Mouse (Mus musculus): Measurements from ENCODE around the gene Gcn1l1. TPM values are rescaled to one million over a fixed set of nuclear protein-coding genes. Genes with fewer than 3 reads are reported as not detected.
"Not testable (repeated sequence)": the region's sequence is repeated elsewhere in the genome, so short reads cannot be mapped to it uniquely, and the experiment has no call there.

The Gcn1l1 gene
- polyA plus RNA-seq, 1 experiment from 2014 or later, result 52.5 TPM

GRCm38 (mm10) chr5:115572679-115573535 lies 7.9 kb downstream of the Gcn1l1 start:
- H3K4me1 ChIP-seq, result peaks cover 11% of the 10 kb centered on the region
- no peaks in the 10 kb centered on the region for H3K27me3 ChIP-seq (ENCODE audit: low read depth, poor library complexity, severe bottlenecking)
- peaks cover 87% of the 10 kb centered on the region for H3K36me3 ChIP-seq
- H3K4me3 ChIP-seq, result no peak overlapping the region
- WGBS, result 72% methylated on average over 17 of the region's 17 CpGs
- DNase-seq (ENCODE audit: low spot score), result no peak
- H3K9me3 ChIP-seq (replicated peaks), result no peaks in the 10 kb centered on the region
- H3K27ac ChIP-seq (replicated peaks), result 0 out of 2 replicates have a peak overlapping the region, but pooled peaks have one; percentile 4

GRCm38 (mm10) chr5:115574992-115575391 lies 9.9 kb downstream of the Gcn1l1 start:
- H3K4me1 ChIP-seq, result no peaks in the 10 kb centered on the region
- H3K27me3 ChIP-seq (ENCODE audit: low read depth, poor library complexity, severe bottlenecking), result no peaks in the 10 kb centered on the region
- no peak overlapping the region for H3K27ac ChIP-seq (replicated peaks)
- 94% methylated on average over 8 of the region's 8 CpGs for WGBS
- H3K9me3 ChIP-seq (replicated peaks), result no peaks in the 10 kb centered on the region
- H3K4me3 ChIP-seq, result no peak overlapping the region
- no peak for DNase-seq (ENCODE audit: low spot score)
- H3K36me3 ChIP-seq, result peaks cover 96% of the 10 kb centered on the region

- WGBS, result 94% methylated on average over 4 of the region's 4 CpGs
- H3K4me1 ChIP-seq; H3K27ac ChIP-seq (replicated peaks); H3K27me3 ChIP-seq (ENCODE audit: low read depth, poor library complexity, severe bottlenecking); DNase-seq (ENCODE audit: low spot score); H3K4me3 ChIP-seq: not testable (repeated sequence)
- Histone ChIP-seq H3K9me3 (replicated peaks) (peaks cover 14% of the 10 kb centered on the region), H3K36me3 (peaks cover 100% of the 10 kb centered on the region)
Observed at GRCm38 (mm10) chr5:115577686-115578085, 12.6 kb downstream of the Gcn1l1 start.

GRCm38 (mm10) chr5:115578922-115579321 lies 13.9 kb downstream of the Gcn1l1 start:
- Histone ChIP-seq H3K27ac (replicated peaks) (no peak overlapping the region), H3K27me3 (ENCODE audit: low read depth, poor library complexity, severe bottlenecking) (no peaks in the 10 kb centered on the region), H3K4me1 (no peaks in the 10 kb centered on the region), H3K4me3 (no peak overlapping the region), H3K36me3 (peaks cover 100% of the 10 kb centered on the region), H3K9me3 (replicated peaks) (peaks cover 21% of the 10 kb centered on the region)
- 96% methylated on average over 14 of the region's 14 CpGs for WGBS
- no peak for DNase-seq (ENCODE audit: low spot score)

GRCm38 (mm10) chr5:115579363-115579762 lies 14.3 kb downstream of the Gcn1l1 start:
- 93% methylated on average over 5 of the region's 5 CpGs for WGBS
- Histone ChIP-seq H3K36me3 (peaks cover 100% of the 10 kb centered on the region), H3K4me1 (no peaks in the 10 kb centered on the region), H3K4me3 (no peak overlapping the region), H3K27me3 (ENCODE audit: low read depth, poor library complexity, severe bottlenecking) (no peaks in the 10 kb centered on the region), H3K27ac (replicated peaks) (no peak overlapping the region), H3K9me3 (replicated peaks) (peaks cover 21% of the 10 kb centered on the region)
- DNase-seq (ENCODE audit: low spot score), result no peak

- Histone ChIP-seq H3K4me1 (no peaks in the 10 kb centered on the region), H3K9me3 (replicated peaks) (peaks cover 21% of the 10 kb centered on the region), H3K36me3 (peaks cover 100% of the 10 kb centered on the region), H3K27me3 (ENCODE audit: low read depth, poor library complexity, severe bottlenecking) (no peaks in the 10 kb centered on the region), H3K4me3 (no peak overlapping the region), H3K27ac (replicated peaks) (no peak overlapping the region)
- WGBS, result 95% methylated on average over 14 of the region's 14 CpGs
- DNase-seq (ENCODE audit: low spot score), result no peak
Observed at GRCm38 (mm10) chr5:115580229-115581001, 15.4 kb downstream of the Gcn1l1 start.

- Histone ChIP-seq H3K27me3 (ENCODE audit: low read depth, poor library complexity, severe bottlenecking) (no peaks in the 10 kb centered on the region), H3K9me3 (replicated peaks) (peaks cover 21% of the 10 kb centered on the region), H3K4me1 (no peaks in the 10 kb centered on the region), H3K36me3 (peaks cover 100% of the 10 kb centered on the region), H3K4me3 (no peak overlapping the region), H3K27ac (replicated peaks) (no peak overlapping the region)
- 90% methylated on average over 9 of the region's 9 CpGs for WGBS
- no peak for DNase-seq (ENCODE audit: low spot score)
Observed at GRCm38 (mm10) chr5:115581662-115582061, 16.6 kb downstream of the Gcn1l1 start.

GRCm38 (mm10) chr5:115585616-115586015 lies 20.6 kb downstream of the Gcn1l1 start:
- Histone ChIP-seq H3K9me3 (replicated peaks) (peaks cover 21% of the 10 kb centered on the region), H3K27me3 (ENCODE audit: low read depth, poor library complexity, severe bottlenecking) (no peaks in the 10 kb centered on the region), H3K4me1 (no peaks in the 10 kb centered on the region), H3K36me3 (peaks cover 100% of the 10 kb centered on the region), H3K27ac (replicated peaks) (no peak overlapping the region), H3K4me3 (no peak overlapping the region)
- DNase-seq (ENCODE audit: low spot score), result no peak
- 88% methylated on average over 12 of the region's 12 CpGs for WGBS

GRCm38 (mm10) chr5:115586166-115586565 lies 21.1 kb downstream of the Gcn1l1 start:
- Histone ChIP-seq H3K27ac (replicated peaks) (no peak overlapping the region), H3K4me3 (no peak overlapping the region), H3K27me3 (ENCODE audit: low read depth, poor library complexity, severe bottlenecking) (no peaks in the 10 kb centered on the region), H3K4me1 (no peaks in the 10 kb centered on the region), H3K9me3 (replicated peaks) (peaks cover 21% of the 10 kb centered on the region), H3K36me3 (peaks cover 100% of the 10 kb centered on the region)
- WGBS, result 95% methylated on average over 15 of the region's 15 CpGs
- DNase-seq (ENCODE audit: low spot score), result no peak

- no peak for DNase-seq (ENCODE audit: low spot score)
- Histone ChIP-seq H3K36me3 (peaks cover 100% of the 10 kb centered on the region), H3K4me1 (no peaks in the 10 kb centered on the region), H3K4me3 (no peak overlapping the region), H3K27me3 (ENCODE audit: low read depth, poor library complexity, severe bottlenecking) (no peaks in the 10 kb centered on the region), H3K27ac (replicated peaks) (no peak overlapping the region), H3K9me3 (replicated peaks) (peaks cover 16% of the 10 kb centered on the region)
- 97% methylated on average over 2 of the region's 2 CpGs for WGBS
Observed at GRCm38 (mm10) chr5:115586780-115587179, 21.7 kb downstream of the Gcn1l1 start.

- Histone ChIP-seq H3K4me1 (no peaks in the 10 kb centered on the region), H3K27me3 (ENCODE audit: low read depth, poor library complexity, severe bottlenecking) (no peaks in the 10 kb centered on the region), H3K4me3 (no peak overlapping the region), H3K27ac (replicated peaks) (no peak overlapping the region), H3K36me3 (peaks cover 100% of the 10 kb centered on the region), H3K9me3 (replicated peaks) (no peaks in the 10 kb centered on the region)
- WGBS, result 91% methylated on average over 11 of the region's 11 CpGs
- no peak for DNase-seq (ENCODE audit: low spot score)
Observed at GRCm38 (mm10) chr5:115591028-115591427, 26.0 kb downstream of the Gcn1l1 start.

- WGBS, result 94% methylated on average over 2 of the region's 2 CpGs
- Histone ChIP-seq H3K4me3 (no peak overlapping the region), H3K27ac (replicated peaks) (no peak overlapping the region), H3K27me3 (ENCODE audit: low read depth, poor library complexity, severe bottlenecking) (no peaks in the 10 kb centered on the region), H3K36me3 (peaks cover 100% of the 10 kb centered on the region), H3K4me1 (no peaks in the 10 kb centered on the region), H3K9me3 (replicated peaks) (no peaks in the 10 kb centered on the region)
- DNase-seq (ENCODE audit: low spot score), result no peak
Observed at GRCm38 (mm10) chr5:115591506-115591905, 26.5 kb downstream of the Gcn1l1 start.

GRCm38 (mm10) chr5:115603561-115603960 lies 38.5 kb downstream of the Gcn1l1 start:
- Histone ChIP-seq H3K27ac (replicated peaks) (no peak overlapping the region), H3K4me3 (no peak overlapping the region), H3K9me3 (replicated peaks) (no peaks in the 10 kb centered on the region), H3K4me1 (no peaks in the 10 kb centered on the region), H3K36me3 (peaks cover 100% of the 10 kb centered on the region), H3K27me3 (ENCODE audit: low read depth, poor library complexity, severe bottlenecking) (no peaks in the 10 kb centered on the region)
- DNase-seq (ENCODE audit: low spot score), result no peak
- 94% methylated on average over 6 of the region's 6 CpGs for WGBS

All from midbrain, embryonic 10.5 days (tissue).